9 mouse cellular contexts compared by ENCODE assay signal in the genomic region with DNA sequence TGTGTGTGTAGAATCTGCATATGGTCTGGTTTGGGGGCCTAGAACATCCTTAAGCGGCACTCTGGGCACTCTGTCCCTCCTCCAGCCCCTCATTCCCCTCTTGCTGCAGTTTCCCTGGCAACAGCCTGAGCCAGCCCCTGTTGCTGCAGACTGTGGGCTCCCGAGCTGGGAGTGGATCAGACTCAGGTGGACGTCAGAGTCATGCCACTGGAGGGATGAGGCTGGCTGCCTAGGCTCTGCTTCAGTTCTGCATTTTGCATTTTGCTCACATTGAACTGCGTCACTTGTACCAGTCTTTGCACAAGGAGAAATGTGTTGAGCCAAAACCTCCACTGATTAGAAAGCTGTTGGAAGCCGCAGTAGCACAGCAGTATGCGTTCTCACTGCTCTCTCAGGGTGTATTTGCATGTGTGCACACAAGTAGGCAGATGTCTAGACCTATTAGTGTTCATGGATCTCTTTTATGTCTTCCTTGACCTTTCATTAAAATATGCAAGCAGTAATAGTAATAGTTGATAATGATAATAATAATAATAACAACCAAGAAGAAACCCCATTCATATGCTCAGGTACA.
DNase-seq lines count a peak whose midpoint lies in the region; ATAC-seq lines count a peak whose summit lies in the region.
"Had no signal": no experiment of that assay in that cellular context is flagged by ENCODE, and none has a peak within 500 bp of the region (broad histone marks: within the 10 kb centered on the region; RNA-seq: fewer than 3 reads in every experiment).

No protein-coding gene starts in this region.

- H3K27ac ChIP-seq in forebrain, embryonic 15.5 days (replicated peaks) = peak overlapping the region; percentile 48
- peak overlapping the region; percentile 82 for H3K27ac ChIP-seq in hindbrain, embryonic 15.5 days (replicated peaks)
- H3K27ac ChIP-seq in neural tube, embryonic 14.5 days (ENCODE audit: low read depth, low read length) = no peak overlapping the region

- no peak overlapping the region for H3K9ac ChIP-seq in forebrain, embryonic 15.5 days (replicated peaks)
- H3K9ac ChIP-seq in hindbrain, embryonic 15.5 days = no peak overlapping the region
- H3K9ac ChIP-seq in neural tube, embryonic 14.5 days (replicated peaks; ENCODE audit: low read depth, low read length) = no peak overlapping the region
- H3K9ac ChIP-seq: liver, postnatal 0 days had no signal

- H3K9me3 ChIP-seq in forebrain, embryonic 15.5 days = no peaks in the 10 kb centered on the region
- no peaks in the 10 kb centered on the region for H3K9me3 ChIP-seq in hindbrain, embryonic 15.5 days
- H3K9me3 ChIP-seq in neural tube, embryonic 14.5 days (ENCODE audit: control insufficient read depth, low read length) = no peaks in the 10 kb centered on the region

- WGBS in forebrain, embryonic 15.5 days = 26% methylated on average over 6 of the region's 6 CpGs
- 30% methylated on average over 6 of the region's 6 CpGs for WGBS in hindbrain, embryonic 15.5 days
- WGBS in neural tube, embryonic 14.5 days = 41% methylated on average over 6 of the region's 6 CpGs

- no peak overlapping the region for H3K4me3 ChIP-seq in forebrain, embryonic 15.5 days
- no peak overlapping the region for H3K4me3 ChIP-seq in hindbrain, embryonic 15.5 days
- no peak overlapping the region for H3K4me3 ChIP-seq in neural tube, embryonic 14.5 days (ENCODE audit: low read depth, low read length)

- H3K27me3 ChIP-seq in forebrain, embryonic 15.5 days = no peaks in the 10 kb centered on the region
- H3K27me3 ChIP-seq in hindbrain, embryonic 15.5 days = no peaks in the 10 kb centered on the region
- H3K27me3 ChIP-seq in neural tube, embryonic 14.5 days (ENCODE audit: control insufficient read depth, insufficient read depth, low read length) = no peaks in the 10 kb centered on the region

- H3K4me2 ChIP-seq in forebrain, embryonic 15.5 days (replicated peaks) = no peak overlapping the region
- no peak overlapping the region for H3K4me2 ChIP-seq in hindbrain, embryonic 15.5 days
- H3K4me2 ChIP-seq in neural tube, embryonic 14.5 days (ENCODE audit: low read depth, low read length) = no peak overlapping the region

- 0 out of 2 replicates have a peak, but pooled peaks cover 4% of the 10 kb centered on the region for H3K4me1 ChIP-seq in forebrain, embryonic 15.5 days
- peaks cover 7% of the 10 kb centered on the region for H3K4me1 ChIP-seq in hindbrain, embryonic 15.5 days (replicated peaks)
- no peaks in the 10 kb centered on the region for H3K4me1 ChIP-seq in neural tube, embryonic 14.5 days (ENCODE audit: control insufficient read depth, insufficient read depth, low read length)

- H3K36me3 ChIP-seq in forebrain, embryonic 15.5 days = no peaks in the 10 kb centered on the region
- no peaks in the 10 kb centered on the region for H3K36me3 ChIP-seq in hindbrain, embryonic 15.5 days
- H3K36me3 ChIP-seq in neural tube, embryonic 14.5 days (ENCODE audit: control insufficient read depth, insufficient read depth, low read length) = no peaks in the 10 kb centered on the region

- peak; percentile 78 for ATAC-seq in forebrain, embryonic 15.5 days (replicated peaks)
- peak; percentile 87 for ATAC-seq in hindbrain, embryonic 15.5 days (ENCODE audit: low FRiP score, low read depth)
- peak; percentile 68; the same call in 1 of the 2 replicates for ATAC-seq in neural tube, embryonic 14.5 days (ENCODE audit: low read depth)
- ATAC-seq: liver, postnatal 0 days had no signal

- DNase-seq in layer of hippocampus, postnatal 10 days (ENCODE audit: low spot score in 2 of 2) = peak; percentile 28 to 35
- no peak for DNase-seq in layer of hippocampus, adult 8-10 months (ENCODE audit: low spot score in 2 of 2)
- DNase-seq in thymus, postnatal 36 days = no peak
- DNase-seq in adrenal gland, postnatal 36 days = no peak
- DNase-seq: kidney, adult 18-20 months; liver, postnatal 0 days had no signal

Comparison
In these comparisons a context has a peak if more than half of its experiments do, and no peak if none do; other contexts are left out.
1. DNase-seq: peak in layer of hippocampus, postnatal 10 days (2 of 2); none in layer of hippocampus, adult 8-10 months (0 of 2), thymus, postnatal 36 days (0 of 2) and adrenal gland, postnatal 36 days (0 of 2).
2. Peak in every context shown above with its lines, with median percentiles within 50 percentile points of each other: ATAC-seq.